ENCODE assay signal across 15 mouse cellular contexts in the genomic region with DNA sequence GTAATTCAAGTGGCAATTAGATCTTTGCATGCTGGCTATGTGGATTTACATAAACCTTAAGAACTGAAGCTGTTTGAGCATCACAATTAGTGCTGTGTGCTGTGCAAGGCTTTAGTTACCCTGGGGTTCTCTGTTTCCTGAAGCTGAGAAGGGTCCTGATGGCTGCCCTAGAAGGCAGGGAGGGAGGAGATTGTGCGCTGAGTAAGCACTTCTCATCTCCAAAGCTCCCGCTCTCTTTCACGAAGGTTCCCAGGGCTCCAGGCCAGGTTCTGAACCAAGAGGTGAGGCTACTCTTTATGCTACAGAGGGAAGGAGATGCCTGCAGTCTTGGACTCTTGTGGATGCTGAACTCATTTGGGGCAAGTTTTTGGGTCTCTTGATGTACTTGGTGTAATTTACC.
DNase-seq lines count a peak whose midpoint lies in the region; ATAC-seq and TF ChIP-seq lines count a peak whose summit lies in the region.
"Had no signal": no experiment of that assay in that cellular context is flagged by ENCODE, and none has a peak within 500 bp of the region (broad histone marks: within the 10 kb centered on the region; RNA-seq: fewer than 3 reads in every experiment).

No protein-coding gene starts in this region.

- in situ Hi-C loops in CH12.LX (cut with MboI; ENCODE audit: low pct_ligation_motif_present, low pct_unique_long_range_greater_than_20kb, low sequenced_read_pairs), result loop anchor here (5.0 kb wide), 1 partner anchor 108 kb away; no protein-coding TSS in a partner anchor

- no peak overlapping the region for H3K9ac ChIP-seq in hindbrain, embryonic 15.5 days
- no peak overlapping the region for H3K9ac ChIP-seq in hindbrain, embryonic 12.5 days
- H3K9ac ChIP-seq in CH12.LX (ENCODE audit: insufficient read depth, low read depth), result no peak overlapping the region
- no peak overlapping the region for H3K9ac ChIP-seq in forebrain, postnatal 0 days
- H3K9ac ChIP-seq: heart, embryonic 15.5 days; limb, embryonic 15.5 days; liver, embryonic 14.5 days; lung, embryonic 14.5 days; midbrain, embryonic 15.5 days had no signal

- no peak for TF ChIP-seq POLR2A in CH12.LX (IDR thresholded peaks at IDR 0.05; ENCODE audit: low read depth, low read length)

- no peaks in the 10 kb centered on the region for H3K9me3 ChIP-seq in hindbrain, embryonic 15.5 days
- H3K9me3 ChIP-seq in hindbrain, embryonic 12.5 days (replicated peaks), result no peaks in the 10 kb centered on the region
- no peaks in the 10 kb centered on the region for H3K9me3 ChIP-seq in CH12.LX (replicated peaks; ENCODE audit: low read length)
- no peaks in the 10 kb centered on the region for H3K9me3 ChIP-seq in forebrain, postnatal 0 days (ENCODE audit: low read length)
- H3K9me3 ChIP-seq: embryonic facial prominence, embryonic 10.5 days; heart, embryonic 15.5 days; limb, embryonic 15.5 days; midbrain, embryonic 15.5 days had no signal

- peak overlapping the region; percentile 42; the same call in 1 of the 2 replicates for H3K4me2 ChIP-seq in hindbrain, embryonic 15.5 days
- no peak overlapping the region for H3K4me2 ChIP-seq in hindbrain, embryonic 12.5 days (replicated peaks)
- no peak overlapping the region for H3K4me2 ChIP-seq in CH12.LX (ENCODE audit: insufficient read depth, low read depth, poor library complexity, severe bottlenecking)
- H3K4me2 ChIP-seq in forebrain, postnatal 0 days (ENCODE audit: low read depth), result no peak overlapping the region
- H3K4me2 ChIP-seq: heart, embryonic 15.5 days; limb, embryonic 15.5 days had no signal

- no peak overlapping the region for H3K4me3 ChIP-seq in hindbrain, embryonic 15.5 days
- H3K4me3 ChIP-seq in hindbrain, embryonic 12.5 days, result no peak overlapping the region
- no peak overlapping the region for H3K4me3 ChIP-seq in CH12.LX (replicated peaks in 1 of 3; ENCODE audit: low read depth in 2 of 3, low read length in 2 of 3, poor library complexity in 1 of 3)
- H3K4me3 ChIP-seq in forebrain, postnatal 0 days (ENCODE audit: low read depth, low read length), result no peak overlapping the region
- H3K4me3 ChIP-seq: heart, embryonic 15.5 days; layer of hippocampus, adult 2 months; limb, embryonic 15.5 days; midbrain, embryonic 15.5 days; myocyte had no signal

- H3K4me1 ChIP-seq in hindbrain, embryonic 15.5 days (replicated peaks), result peaks cover 17% of the 10 kb centered on the region
- peaks cover 2% of the 10 kb centered on the region; the same call in 1 of the 2 replicates for H3K4me1 ChIP-seq in hindbrain, embryonic 12.5 days
- H3K4me1 ChIP-seq in CH12.LX (ENCODE audit: control insufficient read depth in 1 of 2, insufficient read depth in 2 of 2), result no peaks in the 10 kb centered on the region
- no peaks in the 10 kb centered on the region for H3K4me1 ChIP-seq in forebrain, postnatal 0 days (ENCODE audit: insufficient read depth)
- H3K4me1 ChIP-seq: heart, embryonic 15.5 days; limb, embryonic 15.5 days; midbrain, embryonic 15.5 days had no signal

- TF ChIP-seq RAD21 in CH12.LX (IDR thresholded peaks at IDR 0.05; ENCODE audit: low read depth, low read length), result no peak

- H3K27ac ChIP-seq in hindbrain, embryonic 15.5 days (replicated peaks), result no peak overlapping the region
- no peak overlapping the region for H3K27ac ChIP-seq in hindbrain, embryonic 12.5 days
- no peak overlapping the region for H3K27ac ChIP-seq in CH12.LX (ENCODE audit: insufficient read depth, low read depth)
- H3K27ac ChIP-seq in forebrain, postnatal 0 days (ENCODE audit: low read depth, low read length), result no peak overlapping the region
- H3K27ac ChIP-seq: embryonic facial prominence, embryonic 10.5 days; heart, embryonic 15.5 days; layer of hippocampus, adult 2 months; limb, embryonic 15.5 days; liver, embryonic 14.5 days; midbrain, embryonic 15.5 days had no signal

- H3K27me3 ChIP-seq in hindbrain, embryonic 15.5 days, result peaks cover 7% of the 10 kb centered on the region; the same call in 1 of the 2 replicates
- peaks cover 13% of the 10 kb centered on the region for H3K27me3 ChIP-seq in hindbrain, embryonic 12.5 days
- peaks cover 53% of the 10 kb centered on the region for H3K27me3 ChIP-seq in CH12.LX (replicated peaks)
- H3K27me3 ChIP-seq in forebrain, postnatal 0 days (ENCODE audit: insufficient read depth, low read length), result no peaks in the 10 kb centered on the region

- dilution Hi-C loops in CH12.LX (cut with MboI; ENCODE audit: extremely low pct_ligation_motif_present, extremely low pct_unique_long_range_greater_than_20kb, low sequenced_read_pairs), result no loop called here

- TF ChIP-seq EP300 in CH12.LX (IDR thresholded peaks at IDR 0.05; ENCODE audit: low read length), result no peak

- no peaks in the 10 kb centered on the region for H3K36me3 ChIP-seq in hindbrain, embryonic 15.5 days
- no peaks in the 10 kb centered on the region for H3K36me3 ChIP-seq in hindbrain, embryonic 12.5 days
- no peaks in the 10 kb centered on the region for H3K36me3 ChIP-seq in CH12.LX (replicated peaks in 1 of 2; ENCODE audit: control insufficient read depth in 1 of 2, insufficient read depth in 1 of 2, low read length in 1 of 2)
- no peaks in the 10 kb centered on the region for H3K36me3 ChIP-seq in forebrain, postnatal 0 days (ENCODE audit: insufficient read depth)
- H3K36me3 ChIP-seq: embryonic facial prominence, embryonic 10.5 days; heart, embryonic 15.5 days; limb, embryonic 15.5 days; midbrain, embryonic 15.5 days had no signal

- DNase-seq in CH12.LX (ENCODE audit: extremely low read depth), result no peak
- DNase-seq in Muller cell, postnatal 12 days (ENCODE audit: inconsistent ontology term), result peak; percentile 22
- peak; percentile 7 for DNase-seq in forebrain, postnatal 0 days
- DNase-seq in cerebellum, postnatal 25 days, result no peak
- no peak for DNase-seq in lung, postnatal 4 days

- TF ChIP-seq CTCF in CH12.LX (conservative IDR thresholded peaks at IDR 0.05 in 1 of 2, IDR thresholded peaks at IDR 0.05 in 1 of 2; ENCODE audit: low read depth in 2 of 2, low read length in 2 of 2), result no peak
- no peak for TF ChIP-seq CTCF in forebrain, postnatal 0 days (IDR thresholded peaks at IDR 0.05; ENCODE audit: low read depth)

- H3K79me2 ChIP-seq in CH12.LX (replicated peaks; ENCODE audit: control insufficient read depth, extremely low read depth, insufficient read depth, poor library complexity, severe bottlenecking), result no peaks in the 10 kb centered on the region

- ATAC-seq in hindbrain, embryonic 15.5 days (ENCODE audit: low FRiP score, low read depth), result no peak
- no peak for ATAC-seq in hindbrain, embryonic 12.5 days (ENCODE audit: low FRiP score)
- no peak for ATAC-seq in forebrain, postnatal 0 days

- 45% methylated on average over 3 of the region's 3 CpGs for WGBS in hindbrain, embryonic 15.5 days
- 34% methylated on average over 3 of the region's 3 CpGs for WGBS in hindbrain, embryonic 12.5 days
- 51% methylated on average over 3 of the region's 3 CpGs for WGBS in forebrain, postnatal 0 days

TF ChIP-seq in CH12.LX, 34 proteins besides CTCF, POLR2A, EP300 and RAD21:
- 0 out of 2 replicates have a peak, but pooled peaks have one; percentile 9 for TF ChIP-seq MAFK (IDR thresholded peaks at IDR 0.05; ENCODE audit: insufficient replicate concordance, low read length)
- TF ChIP-seq GABPA (IDR thresholded peaks at IDR 0.05; ENCODE audit: insufficient replicate concordance, low read depth, low read length), result no peak

Comparison
In these comparisons a context has a peak if more than half of its experiments do, and no peak if none do; other contexts are left out.
1. DNase-seq: peak in Muller cell, postnatal 12 days (single experiment) and forebrain, postnatal 0 days (single experiment); none in CH12.LX (single experiment), cerebellum, postnatal 25 days (0 of 2) and lung, postnatal 4 days (0 of 2).